Mouse (Mus musculus) adrenal gland, postnatal 4 days (tissue): ENCODE measurements around the gene Nle1. TPM values are rescaled to one million over a fixed set of nuclear protein-coding genes. Genes with fewer than 3 reads are reported as not detected.
"Not testable (repeated sequence)": the region's sequence is repeated elsewhere in the genome, so short reads cannot be mapped to it uniquely, and the experiment has no call there.

ENCODE experiments used
- DNase-seq, 2 experiments: peaks; one replicate each; pipeline ENCODE4 v3.0.0; 2021 to 2022; ENCODE audit warnings: low spot score in 2 of 2, mixed read lengths in 2 of 2
- long read RNA-seq, 2 experiments: library from polyadenylated mRNA; stranded (forward); transcript quantifications; one replicate each; pipeline ENCODE4 v2.0.0; 2021
- total RNA-seq, 2 experiments: library from RNA; stranded (reverse); gene quantifications; 2 replicates each; pipeline ENCODE4 v1.2.3; 2021

Nle1 gene
- total RNA-seq, result 10 to 100 TPM; 30.7 to 33.4 TPM
- long read RNA-seq, experiment 1, transcript Nle1-201 (13 exons, 1,783 nt), result major isoform, 12 of 28 reads
- long read RNA-seq, experiment 1, partial matches to known transcripts, result 4 of 28 reads
- long read RNA-seq, experiment 1, other reads (novel, unspliced or antisense), result 12 of 28 reads
- long read RNA-seq, experiment 2, transcript Nle1-201 (13 exons, 1,783 nt), result major isoform, 12 of 49 reads
- long read RNA-seq, experiment 2, partial matches to known transcripts, result 12 of 49 reads
- long read RNA-seq, experiment 2, other reads (novel, unspliced or antisense), result 25 of 49 reads

DNA sequence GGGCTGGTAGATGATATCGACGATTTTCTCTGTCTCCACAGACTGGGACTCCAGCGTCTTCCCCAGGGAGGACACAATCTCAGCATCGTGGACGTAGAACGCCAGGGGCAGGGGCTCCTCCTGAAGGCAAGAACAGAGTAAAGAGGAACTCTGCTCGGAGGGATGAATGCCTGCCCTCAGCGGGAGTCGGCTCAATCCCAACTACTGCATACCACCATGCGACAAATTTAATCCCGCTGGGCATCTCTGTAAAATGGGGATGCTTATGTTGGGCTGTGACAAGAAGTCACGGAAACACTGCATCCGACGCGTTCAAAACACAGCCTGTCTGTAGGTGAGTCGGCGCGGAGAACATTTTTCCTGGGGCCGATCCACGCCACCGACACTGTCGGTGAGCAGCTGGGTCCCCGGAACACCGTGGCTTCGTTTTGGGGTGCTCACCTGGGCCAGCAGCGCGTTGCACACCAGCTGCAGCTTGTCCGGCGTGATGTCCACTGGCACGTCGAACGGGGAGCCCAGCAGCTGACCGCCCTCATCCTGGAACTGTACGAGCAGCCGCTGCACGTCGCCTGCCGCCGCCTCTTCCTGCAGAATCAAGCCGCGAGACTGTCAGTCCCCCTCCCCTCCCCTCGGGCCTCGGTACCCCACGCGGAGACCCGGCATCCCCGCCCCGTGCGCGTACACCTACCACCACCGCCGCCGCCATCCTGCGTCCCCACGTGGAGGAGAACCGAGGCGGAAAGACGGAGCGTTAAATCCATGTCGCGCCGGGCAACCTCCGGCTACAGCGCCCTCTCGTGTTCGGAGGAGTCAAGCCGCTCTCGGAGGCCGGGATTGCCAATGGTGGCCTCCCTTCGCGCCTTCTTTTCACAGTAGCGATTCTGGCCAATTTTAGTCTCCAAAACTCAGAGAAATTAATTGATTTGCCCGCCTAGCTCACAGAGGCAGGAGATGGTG lies at the start of gene Nle1:
TSS of gene Nle1 (minus strand) at position 761 of the 957 bp plus-strand sequence.
- DNase-seq, result peak; percentile 89 to 90

DNA sequence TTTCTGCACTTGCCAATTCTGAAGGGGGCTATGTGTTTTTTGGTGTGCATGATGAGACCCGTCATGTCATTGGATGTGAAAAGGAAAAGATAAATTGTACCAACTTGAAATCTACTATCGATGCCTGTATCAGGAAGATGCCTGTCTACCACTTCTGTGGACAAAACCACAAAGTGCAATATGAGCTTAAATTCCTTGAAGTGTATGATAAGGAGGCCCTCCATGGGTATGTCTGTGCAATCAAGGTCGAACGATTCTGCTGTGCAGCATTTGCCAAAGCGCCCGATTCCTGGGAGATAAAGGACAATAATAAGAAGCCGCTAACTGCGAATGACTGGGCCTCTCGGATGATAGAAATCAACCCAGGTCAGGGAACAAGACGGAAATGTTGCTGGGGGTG lies 48.7 kb upstream of the Nle1 start:
- DNase-seq, result no peak

DNA sequence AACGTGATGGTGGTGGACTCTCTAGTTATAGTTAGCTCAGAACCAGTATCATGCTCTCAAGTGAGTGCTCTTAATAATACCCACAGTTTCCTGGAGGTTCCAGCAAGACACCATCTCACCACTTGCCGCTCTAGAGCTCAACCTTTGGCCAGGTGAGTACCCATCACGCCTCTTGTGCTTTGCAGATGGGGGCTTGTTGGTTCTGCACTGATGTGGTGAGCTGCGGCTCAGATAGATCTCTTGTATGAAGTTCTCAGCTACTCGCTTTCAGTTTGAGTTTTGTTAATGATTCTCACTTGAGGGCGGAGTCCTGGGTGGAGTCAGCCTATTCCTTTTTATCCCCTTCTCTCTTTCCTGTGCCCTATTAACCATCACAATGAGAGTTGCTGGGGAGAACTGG lies 46.4 kb upstream of the Nle1 start:
- DNase-seq, result no peak

DNA sequence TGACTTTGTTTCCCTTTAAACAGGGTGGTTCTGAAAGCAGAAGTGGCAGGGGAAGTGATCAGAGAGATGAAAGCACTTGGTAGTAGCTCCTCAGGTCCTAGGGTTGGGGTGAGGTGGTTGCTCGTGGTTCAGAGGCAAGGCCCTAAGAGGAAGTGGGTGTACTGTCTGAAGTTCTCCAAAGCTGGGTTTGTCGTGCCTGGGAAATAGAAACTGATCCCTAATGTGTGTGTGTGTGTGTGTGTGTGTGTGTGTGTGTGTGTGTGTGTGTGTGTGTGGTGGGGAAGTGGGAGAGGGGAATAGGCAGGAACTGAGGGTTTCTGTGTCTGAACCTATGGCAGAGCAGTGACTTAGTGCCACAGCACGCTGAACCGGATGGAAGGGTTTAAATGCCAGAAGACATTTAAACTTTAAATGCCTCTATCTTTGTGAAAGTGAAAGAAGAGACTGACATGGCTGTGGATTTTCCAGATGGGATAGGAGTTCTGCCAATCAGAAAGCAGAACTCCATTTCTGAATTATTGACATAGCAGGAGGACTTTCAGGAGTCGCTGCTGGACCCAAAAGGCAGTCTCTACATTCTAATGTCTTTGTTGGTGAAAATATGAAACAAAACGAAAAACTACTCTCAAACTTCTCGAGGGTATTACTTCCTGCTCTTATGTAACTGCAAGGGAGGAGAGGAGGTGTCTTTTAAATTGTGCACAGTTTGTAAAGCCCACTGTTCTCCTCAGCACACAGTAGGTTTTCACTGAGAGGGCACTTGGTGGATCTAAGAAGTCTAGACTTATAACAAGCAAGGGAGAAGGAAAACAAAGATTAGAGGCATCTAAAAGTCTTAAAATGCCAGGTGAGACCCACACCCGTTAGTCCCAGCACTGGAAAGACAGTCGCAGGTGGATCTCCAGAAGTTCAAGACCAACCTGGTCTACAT lies 44.7 kb upstream of the Nle1 start:
- DNase-seq, result no peak

DNA sequence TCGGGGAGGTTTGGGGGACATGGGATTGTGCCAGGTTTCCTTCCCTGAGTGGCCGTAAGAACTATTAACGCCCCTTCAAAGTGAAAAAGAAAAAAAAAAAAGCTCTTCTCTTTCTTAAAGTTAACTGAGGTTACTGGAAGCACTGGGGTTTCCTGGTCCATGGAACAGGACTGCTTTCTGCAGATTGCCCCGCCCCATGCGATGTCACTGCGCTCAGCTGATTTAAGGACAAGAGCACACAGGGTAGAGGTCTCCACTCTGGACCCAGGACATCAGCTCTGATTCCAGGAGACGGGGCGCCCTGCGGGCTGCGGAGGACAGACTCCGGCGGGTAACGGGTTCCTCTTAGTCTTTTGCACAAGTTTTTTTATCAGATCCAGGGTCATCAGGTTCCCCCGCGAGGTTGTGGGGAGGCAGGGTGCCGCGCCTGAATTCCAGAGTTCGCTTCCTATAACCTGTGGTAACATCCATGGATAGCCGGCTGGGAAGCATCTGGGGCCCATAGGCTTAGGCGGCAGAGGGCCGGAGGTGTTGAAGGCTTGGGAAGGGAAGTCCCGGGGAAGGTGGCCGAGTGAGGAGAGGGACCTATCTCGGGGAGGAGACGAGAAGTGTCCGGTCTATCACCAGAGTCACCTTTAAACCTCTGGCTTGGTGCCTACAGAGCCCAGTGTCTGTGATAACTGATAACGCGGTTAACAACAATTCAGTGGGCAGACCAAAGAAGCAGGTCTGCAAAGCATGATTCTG lies 43.8 kb upstream of the Nle1 start:
- DNase-seq, result no peak

DNA sequence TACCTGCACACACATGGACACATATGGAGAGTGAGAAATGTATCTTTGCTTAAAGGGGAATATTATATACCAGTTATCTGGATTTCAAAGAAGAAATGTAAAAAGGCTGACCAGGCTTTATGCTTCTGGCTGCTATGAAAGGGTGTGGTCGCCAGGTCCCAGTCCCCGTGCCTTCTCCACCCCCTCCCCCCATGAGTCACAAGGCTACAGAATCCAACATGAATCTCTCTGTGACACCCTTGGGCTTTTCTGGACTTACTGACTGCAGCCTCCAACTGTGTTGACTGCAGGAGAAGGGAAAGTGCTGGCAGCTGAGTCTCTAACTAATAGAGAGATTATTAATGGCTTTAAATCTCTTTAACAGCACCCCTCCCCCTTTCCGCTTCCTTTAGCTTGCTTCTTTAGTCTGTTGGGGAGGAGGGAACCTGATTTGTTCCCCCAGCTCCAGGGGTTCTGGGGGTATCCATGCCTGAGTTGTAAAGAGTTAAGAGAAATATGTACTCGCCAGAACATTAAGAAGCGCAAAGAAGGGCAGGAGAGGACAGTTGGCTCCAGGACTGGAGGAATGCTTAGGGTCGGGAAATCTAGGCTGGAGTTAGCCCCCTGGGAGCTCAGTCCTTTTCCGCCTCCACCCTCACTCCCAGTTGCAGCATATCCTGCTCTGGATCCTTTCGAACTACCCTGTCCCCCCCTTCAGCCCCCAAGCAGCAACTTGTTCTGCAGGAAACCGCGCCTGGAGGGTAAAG lies 42.7 kb upstream of the Nle1 start, which contains the start of gene Slfn5:
TSS of gene Slfn5 (plus strand) at position 614 of the 746 bp plus-strand sequence.
- no peak for DNase-seq

DNA sequence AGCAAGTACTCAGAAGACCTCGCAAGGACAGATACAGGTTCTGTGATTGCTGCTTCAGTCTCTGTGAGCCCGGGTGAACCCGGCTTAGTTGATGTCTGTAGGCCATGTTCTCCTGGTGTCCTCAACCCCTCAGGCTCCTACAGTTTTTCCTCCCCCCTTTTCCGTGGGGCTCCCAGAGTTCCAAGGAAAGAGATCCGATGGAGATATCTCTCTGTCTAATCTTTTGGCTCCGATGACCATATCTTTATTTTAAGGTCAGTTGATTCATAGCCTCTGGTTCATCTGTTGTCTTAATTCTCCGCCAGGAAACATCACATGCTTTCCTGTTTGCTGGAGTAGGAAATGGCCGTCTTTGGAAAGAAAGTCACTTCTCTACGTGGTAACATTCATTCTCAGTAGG lies 40.8 kb upstream of the Nle1 start:
- no peak for DNase-seq

DNA sequence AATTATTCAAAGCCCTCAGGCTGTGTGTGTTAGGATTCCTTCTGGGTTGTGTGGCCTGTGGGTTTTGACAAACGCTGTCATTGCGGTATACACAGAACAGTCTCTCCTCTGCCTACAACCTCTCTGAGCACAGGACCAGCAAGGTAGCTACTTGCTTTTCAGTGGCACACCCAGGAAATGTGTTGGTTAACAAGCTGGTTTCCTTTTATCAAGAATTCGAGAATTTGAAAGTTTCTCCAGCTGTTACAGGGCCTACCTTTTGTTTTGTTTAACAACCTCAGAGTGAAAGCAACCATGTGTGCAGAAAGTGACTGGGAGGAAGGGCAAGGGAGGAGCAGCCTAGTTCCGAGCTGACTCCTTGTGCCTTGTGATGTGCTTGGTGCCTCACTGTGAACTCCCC lies 39.2 kb upstream of the Nle1 start:
- DNase-seq, result no peak

DNA sequence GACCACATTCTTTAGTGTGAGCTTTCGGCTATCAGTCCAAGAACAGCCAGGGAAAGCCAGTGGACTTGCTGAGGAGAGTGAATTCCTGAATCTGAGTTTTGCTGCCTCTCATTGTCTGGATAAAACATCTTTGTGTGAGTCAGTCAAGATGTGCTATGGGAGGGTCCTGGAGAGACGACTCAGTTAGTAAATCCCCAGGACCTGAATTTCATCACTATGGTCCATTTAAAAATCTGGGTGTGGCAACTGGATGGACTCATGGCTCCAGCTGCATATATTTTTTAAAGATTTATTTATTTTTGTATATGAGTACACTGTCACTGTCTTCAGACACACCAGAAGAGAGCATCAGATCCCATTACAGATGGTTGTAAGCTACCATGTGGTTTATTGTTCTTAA lies 37.4 kb upstream of the Nle1 start:
- no peak for DNase-seq

DNA sequence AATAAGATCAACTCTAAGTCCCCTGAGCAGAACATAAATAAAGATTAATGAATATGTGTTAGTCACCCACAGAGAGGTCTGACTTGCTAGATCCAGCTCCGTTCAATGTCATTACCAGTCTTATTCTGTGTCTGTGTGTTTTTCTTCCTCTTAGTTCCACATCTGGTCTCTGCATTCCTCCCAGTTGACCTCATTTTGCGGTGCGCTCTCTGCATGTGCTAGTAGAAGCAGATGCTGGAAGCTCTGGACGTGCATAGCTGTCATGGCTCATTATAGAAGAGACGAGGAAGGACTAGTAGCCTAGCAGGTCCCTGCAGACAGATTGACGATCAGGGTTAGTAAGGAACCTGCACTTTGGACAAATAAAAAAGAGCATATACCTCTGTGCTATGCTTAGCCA lies 35.1 kb upstream of the Nle1 start:
- DNase-seq, result no peak

DNA sequence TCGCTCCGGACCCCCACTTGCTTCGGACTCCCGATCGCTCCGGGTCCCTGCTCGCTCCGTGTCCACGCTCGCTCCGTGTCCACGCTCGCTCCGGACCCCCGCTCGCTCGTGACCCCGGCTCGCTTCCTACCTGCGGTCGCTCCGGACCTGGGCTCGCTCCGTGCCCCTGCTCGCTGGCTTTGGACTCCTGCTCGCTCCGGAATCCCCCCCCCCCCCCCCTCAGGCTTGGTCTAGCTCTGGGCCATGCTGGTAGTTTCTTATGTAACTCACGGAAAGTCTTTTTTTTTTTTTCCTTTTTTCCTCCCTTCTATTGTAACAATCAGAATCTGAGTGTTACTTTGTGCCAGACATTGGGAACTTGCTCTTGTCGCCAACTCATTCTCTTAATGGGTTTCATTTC lies 25.0 kb upstream of the Nle1 start:
- DNase-seq, result no peak

DNA sequence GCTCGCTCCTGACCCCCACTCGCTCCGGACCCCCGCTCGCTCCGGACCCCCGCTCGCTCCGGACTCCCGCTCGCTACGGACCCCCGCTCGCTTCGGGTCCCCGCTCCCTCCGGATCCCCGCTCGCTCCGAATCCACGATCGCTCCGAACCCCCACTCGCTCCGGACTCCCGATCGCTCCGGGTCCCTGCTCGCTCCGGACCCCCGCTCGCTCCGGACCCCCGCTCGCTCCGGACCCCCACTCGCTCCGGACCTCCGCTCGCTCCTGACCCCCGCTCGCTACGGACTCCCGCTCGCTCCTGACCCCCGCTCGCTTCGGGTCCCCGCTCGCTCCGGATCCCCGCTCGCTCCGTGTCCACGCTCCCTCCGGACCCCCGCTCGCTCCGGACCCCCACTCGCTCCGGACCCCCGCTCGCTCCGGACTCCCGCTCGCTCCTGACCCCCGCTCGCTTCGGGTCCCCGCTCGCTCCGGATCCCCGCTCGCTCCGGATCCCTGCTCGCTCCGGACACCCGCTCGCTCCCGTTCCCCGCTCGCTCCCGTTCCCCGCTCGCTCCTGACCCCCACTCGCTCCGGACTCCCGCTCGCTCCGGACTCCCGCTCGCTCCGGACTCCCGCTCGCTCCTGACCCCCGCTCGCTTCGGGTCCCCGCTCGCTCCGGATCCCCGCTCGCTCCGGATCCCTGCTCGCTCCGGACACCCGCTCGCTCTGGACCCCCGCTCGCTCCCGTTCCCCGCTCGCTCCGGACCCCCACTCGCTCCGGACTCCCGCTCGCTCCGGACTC lies 23.6 kb upstream of the Nle1 start:
- DNase-seq, result not testable (repeated sequence)

DNA sequence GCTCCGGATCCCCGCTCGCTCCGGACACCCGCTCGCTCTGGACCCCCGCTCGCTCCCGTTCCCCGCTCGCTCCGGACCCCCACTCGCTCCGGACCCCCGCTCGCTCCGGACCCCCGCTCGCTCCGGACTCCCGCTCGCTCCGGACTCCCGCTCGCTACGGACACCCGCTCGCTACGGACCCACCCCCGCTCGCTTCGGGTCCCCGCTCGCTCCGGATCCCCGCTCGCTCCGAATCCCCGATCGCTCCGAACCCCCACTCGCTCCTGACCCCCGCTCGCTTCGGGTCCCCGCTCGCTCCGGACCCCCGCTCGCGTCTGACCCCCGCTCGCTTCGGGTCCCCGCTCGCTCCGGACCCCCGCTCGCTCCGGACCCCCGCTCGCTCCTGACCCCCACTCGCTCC lies 22.9 kb upstream of the Nle1 start:
- DNase-seq, result not testable (repeated sequence)

DNA sequence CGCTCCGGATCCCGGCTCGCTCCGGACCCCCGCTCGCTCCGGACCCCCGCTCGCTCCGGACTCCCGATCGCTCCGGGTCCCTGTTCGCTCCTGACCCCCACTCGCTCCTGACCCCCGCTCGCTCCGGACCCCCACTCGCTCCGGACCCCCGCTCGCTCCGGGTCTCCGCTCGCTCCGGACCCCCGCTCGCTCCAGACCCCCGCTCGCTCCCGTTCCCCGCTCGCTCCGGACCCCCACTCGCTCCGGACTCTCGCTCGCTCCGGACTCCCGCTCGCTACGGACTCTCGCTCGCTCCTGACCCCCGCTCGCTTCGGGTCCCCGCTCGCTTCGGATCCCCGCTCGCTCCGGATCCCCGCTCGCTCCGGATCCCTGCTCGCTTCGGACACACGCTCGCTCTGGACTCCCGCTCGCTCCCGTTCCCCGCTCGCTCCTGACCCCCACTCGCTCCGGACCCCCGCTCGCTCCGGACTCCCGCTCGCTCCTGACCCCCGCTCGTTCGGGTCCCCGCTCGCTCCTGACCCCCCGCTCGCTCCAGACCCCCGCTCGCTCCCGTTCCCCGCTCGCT lies 22.3 kb upstream of the Nle1 start:
- not testable (repeated sequence) for DNase-seq

DNA sequence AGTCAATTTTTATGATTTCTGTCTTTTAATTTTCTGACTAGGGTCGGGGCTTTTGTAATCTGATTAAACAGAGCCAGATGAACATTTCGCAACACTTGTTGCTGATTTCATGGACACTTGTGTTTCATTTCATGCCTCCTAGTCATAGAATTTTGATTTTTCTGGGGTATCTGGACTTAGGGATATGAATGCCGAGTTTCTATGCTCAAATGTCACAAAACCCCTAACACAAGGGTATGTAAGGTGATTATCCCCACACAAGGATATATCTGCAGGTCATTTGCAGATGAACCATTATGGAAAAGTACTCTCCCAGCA lies 21.4 kb upstream of the Nle1 start:
- no peak for DNase-seq

DNA sequence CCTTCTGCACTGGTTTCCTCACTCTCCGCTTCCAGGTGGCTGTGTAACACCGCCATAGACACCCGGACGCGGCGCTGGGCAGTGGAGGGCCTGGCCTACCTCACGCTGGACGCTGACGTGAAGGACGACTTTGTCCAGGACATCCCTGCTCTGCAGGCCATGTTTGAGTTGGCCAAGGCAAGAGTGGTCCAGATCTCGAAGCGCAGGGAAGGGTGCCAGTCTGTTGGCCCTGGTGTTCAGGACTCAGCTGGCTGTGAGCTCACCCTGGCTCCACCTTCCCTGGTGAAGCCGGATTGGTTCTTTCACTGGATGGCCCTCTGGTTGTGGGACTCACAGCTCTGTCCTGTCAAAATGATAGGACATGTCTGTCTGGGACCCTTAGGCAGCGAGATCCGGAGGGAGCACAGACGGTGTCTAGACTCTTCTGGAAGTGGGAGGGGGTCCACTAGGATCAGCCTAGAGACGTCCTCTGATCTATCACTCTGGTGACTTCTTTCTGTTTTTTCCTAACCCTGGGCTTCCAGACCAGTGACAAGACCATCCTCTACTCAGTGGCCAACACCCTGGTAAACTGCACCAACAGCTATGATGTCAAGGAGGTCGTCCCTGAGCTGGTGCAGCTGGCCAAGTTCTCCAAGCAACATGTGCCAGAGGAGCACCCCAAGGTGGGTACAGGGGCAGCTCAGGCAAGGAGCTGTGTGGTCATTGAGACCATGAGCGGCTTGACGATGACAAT lies 20.9 kb upstream of the Nle1 start:
- DNase-seq, result no peak

DNA sequence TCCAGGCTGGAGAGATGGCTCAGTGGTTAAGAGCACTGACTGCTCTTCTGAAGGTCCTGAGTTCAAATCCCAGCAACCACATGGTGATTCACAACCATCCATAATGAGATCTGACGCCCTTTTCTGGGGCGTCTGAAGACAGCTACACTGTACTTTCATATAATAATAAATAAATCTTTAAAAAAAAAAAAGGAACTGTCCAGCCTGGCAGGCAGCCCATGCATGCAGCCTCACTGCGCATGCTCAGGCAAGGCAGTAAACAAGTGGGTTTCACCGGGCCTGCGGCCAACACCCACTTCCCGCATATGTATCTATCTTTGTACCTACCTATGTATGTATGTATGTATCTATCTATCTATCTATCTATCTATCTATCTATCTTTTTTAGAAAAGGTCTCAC lies 15.7 kb upstream of the Nle1 start:
- not testable (repeated sequence) for DNase-seq

DNA sequence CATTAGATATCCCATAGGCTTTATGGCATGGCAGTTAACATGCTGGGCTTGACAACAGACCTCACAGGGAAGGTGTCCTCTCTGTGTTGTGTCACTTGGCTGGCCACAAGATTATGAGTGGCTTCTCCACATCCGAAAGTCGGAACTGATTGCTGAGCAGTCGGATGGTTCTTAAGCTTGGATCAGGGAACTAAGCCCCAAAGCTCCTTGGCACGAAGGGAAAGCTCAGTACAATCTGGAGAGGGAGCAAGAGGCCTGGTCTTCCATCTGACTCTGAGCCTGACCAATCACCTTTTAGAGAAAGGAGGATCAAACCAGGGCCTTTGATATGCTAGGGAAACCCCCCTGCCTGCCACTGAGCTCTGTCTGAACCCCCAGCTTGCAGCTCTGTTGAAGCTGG lies 13.5 kb upstream of the Nle1 start:
- no peak for DNase-seq
